Mouse (Mus musculus) kidney, adult 2 months (tissue): ENCODE data around the gene Atrnl1. TPM values are rescaled to one million over a fixed set of nuclear protein-coding genes. Genes with fewer than 3 reads are reported as not detected.
A peak's percentile ranks its signal among the peaks of the same experiment; 100 is the strongest.

Experiments
- DNase-seq: peaks from one replicate; pipeline ENCODE4 v3.0.0; 2021
- H3K27ac ChIP-seq: fragments of 200-500 bp; 2 replicates; pipeline ENCODE4 v1.5.1; 2012; ENCODE audit warnings: low read depth, low read length, control low read depth, inconsistent platforms; ENCODE audit not compliant: insufficient read depth
- H3K27me3 ChIP-seq: fragments of 200-500 bp; replicated peaks from 2 replicates; pipeline ENCODE4 v1.6.1; 2012; ENCODE audit warnings: mild to moderate bottlenecking, moderate library complexity, low read length, inconsistent platforms; ENCODE audit not compliant: control insufficient read depth, insufficient read depth
- H3K36me3 ChIP-seq: fragments of 200-500 bp; 2 replicates; pipeline ENCODE4 v1.6.1; 2012; ENCODE audit warnings: mild to moderate bottlenecking, moderate library complexity, low read length, inconsistent platforms; ENCODE audit not compliant: control insufficient read depth, insufficient read depth
- H3K4me1 ChIP-seq: fragments of 200-500 bp; 2 replicates; pipeline ENCODE4 v1.6.1; 2011; ENCODE audit warnings: low read length; ENCODE audit not compliant: control insufficient read depth, insufficient read depth
- H3K4me3 ChIP-seq: fragments of 200-500 bp; 2 replicates; pipeline ENCODE4 v1.5.1; 2011; ENCODE audit warnings: mild to moderate bottlenecking, low read depth, low read length, control low read depth; ENCODE audit not compliant: insufficient read depth
- CTCF ChIP-seq: fragments of 200-500 bp; conservative IDR thresholded peaks from 2 replicates; pipeline ENCODE4 v1.5.1; 2011; ENCODE audit warnings: low read depth, mild to moderate bottlenecking, control low read depth, low read length, moderate library complexity, mixed read lengths; ENCODE audit not compliant: insufficient read depth, insufficient read length
- POLR2A ChIP-seq: fragments of 200-500 bp; IDR thresholded peaks from one replicate; pipeline ENCODE4 v1.6.1; 2011; ENCODE audit warnings: low read depth, low read length, control low read depth
- WGBS: fragments of 180-500 bp; shearing (Covaris S2); methylation state at CpG from one replicate; pipeline ENCODE4 v1.1.7; 2018; 5-methylcytosine and 5-hydroxymethylcytosine counted together
- polyA plus RNA-seq: library from polyadenylated mRNA; depleted of rRNA; stranded (reverse); fragments of >200 nt; gene quantifications from 2 replicates; pipeline ENCODE4 v1.2.3, GENCODE M21; 2012

The Atrnl1 gene
- polyA plus RNA-seq, 1 experiment: 13.4 TPM

DNA sequence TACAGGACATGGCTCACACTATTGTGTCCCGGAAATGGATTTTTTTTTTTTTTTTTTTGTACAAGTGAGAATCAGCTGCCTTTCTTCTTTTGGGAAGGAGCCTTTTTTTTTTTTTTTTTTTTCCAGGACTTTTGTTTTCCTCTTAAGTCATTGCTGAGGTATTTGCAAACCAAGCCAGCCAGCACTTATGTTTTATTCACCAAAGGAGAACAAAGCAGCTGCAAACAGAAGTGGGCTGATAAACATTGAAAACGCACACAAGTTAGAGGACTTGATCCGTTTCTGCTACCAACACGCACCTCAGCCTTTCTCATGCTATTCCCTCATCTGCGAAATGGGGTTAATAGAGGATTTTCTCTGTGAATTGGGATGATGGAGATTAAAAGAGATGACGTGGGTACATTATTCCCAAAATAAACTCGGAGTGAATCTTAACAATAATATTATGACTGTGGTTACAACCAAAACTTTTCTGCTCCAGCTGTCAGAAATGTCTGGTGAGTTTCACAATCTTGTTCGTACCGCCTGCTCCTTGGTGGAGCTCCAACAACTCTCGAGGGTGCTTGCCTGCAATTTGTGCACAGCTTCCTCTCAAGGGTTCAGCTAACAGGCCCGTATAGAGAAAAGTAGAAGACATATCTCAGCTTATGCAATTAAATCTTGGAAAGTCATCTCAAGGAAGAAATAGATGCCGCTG lies 1.3 kb upstream of the Atrnl1 start:
- no peaks in the 10 kb centered on the region for H3K27me3 ChIP-seq
- WGBS: 22% methylated on average over 12 of the region's 12 CpGs
- H3K4me3 ChIP-seq: peak overlapping the region; percentile 92; the same call in 1 of the 2 replicates
- TF ChIP-seq CTCF (no peak), POLR2A (no peak)
- H3K27ac ChIP-seq: no peak overlapping the region; the same call in 1 of the 2 replicates
- H3K36me3 ChIP-seq: no peaks in the 10 kb centered on the region
- peak; percentile 65 for DNase-seq
- peaks cover 4% of the 10 kb centered on the region; the same call in 1 of the 2 replicates for H3K4me1 ChIP-seq

DNA sequence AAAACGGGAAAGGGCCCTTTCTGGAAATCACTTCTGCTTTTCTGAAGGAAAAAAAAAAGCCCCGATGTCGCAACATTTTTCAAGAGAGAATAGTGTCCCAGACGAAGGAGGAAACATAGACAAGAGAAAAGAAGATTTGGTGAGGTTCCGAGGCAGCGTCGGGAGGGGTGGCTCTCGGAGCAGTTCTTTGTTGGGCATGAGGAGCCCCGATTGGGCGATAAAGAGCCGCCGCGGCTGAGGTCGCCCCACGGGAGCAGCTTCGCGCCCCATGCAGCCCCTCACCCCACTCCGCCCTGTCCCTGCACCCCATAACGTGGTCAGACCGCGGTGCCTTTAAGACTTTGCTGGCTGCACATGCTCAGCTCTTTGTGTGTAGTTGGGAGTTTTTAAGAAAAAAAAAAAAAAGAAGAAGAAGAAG lies 767 bp upstream of the Atrnl1 start:
- Histone ChIP-seq H3K36me3 (no peaks in the 10 kb centered on the region), H3K4me3 (peak overlapping the region; percentile 92), H3K27me3 (no peaks in the 10 kb centered on the region), H3K4me1 (peaks cover 4% of the 10 kb centered on the region; the same call in 1 of the 2 replicates), H3K27ac (peak overlapping the region; percentile 100)
- no peak for TF ChIP-seq POLR2A
- TF ChIP-seq CTCF: no peak
- DNase-seq: no peak
- WGBS: under 1% methylated on average over 21 of the region's 21 CpGs

GRCm38 (mm10) chr19:57611291-57612178 lies 701 bp downstream of the Atrnl1 start:
- DNase-seq: peak; percentile 73
- Histone ChIP-seq H3K36me3 (no peaks in the 10 kb centered on the region), H3K27ac (peak overlapping the region; percentile 36; the same call in 1 of the 2 replicates), H3K27me3 (no peaks in the 10 kb centered on the region), H3K4me1 (peaks cover 4% of the 10 kb centered on the region; the same call in 1 of the 2 replicates), H3K4me3 (peak overlapping the region; percentile 92)
- TF ChIP-seq CTCF (0 out of 2 replicates have a peak, but pooled peaks have one; percentile 13), POLR2A (no peak)
- WGBS: 1% methylated on average over 56 of the region's 57 CpGs

- no peaks in the 10 kb centered on the region for H3K27me3 ChIP-seq
- H3K4me1 ChIP-seq: peaks cover 4% of the 10 kb centered on the region; the same call in 1 of the 2 replicates
- peak overlapping the region; percentile 92 for H3K4me3 ChIP-seq
- no peak for DNase-seq
- TF ChIP-seq POLR2A (no peak), CTCF (no peak)
- WGBS: 14% methylated on average over 2 of the region's 2 CpGs
- H3K36me3 ChIP-seq: no peaks in the 10 kb centered on the region
- H3K27ac ChIP-seq: no peak overlapping the region
Measured at GRCm38 (mm10) chr19:57612179-57612472, 1.3 kb downstream of the Atrnl1 start.

- no peak overlapping the region for H3K27ac ChIP-seq
- TF ChIP-seq POLR2A: no peak
- no peak for TF ChIP-seq CTCF
- H3K36me3 ChIP-seq: no peaks in the 10 kb centered on the region
- no peaks in the 10 kb centered on the region for H3K27me3 ChIP-seq
- peak overlapping the region; percentile 28; the same call in 1 of the 2 replicates for H3K4me3 ChIP-seq
- DNase-seq: peak; percentile 50
- WGBS: 53% methylated on average over 9 of the region's 9 CpGs
- peaks cover 4% of the 10 kb centered on the region; the same call in 1 of the 2 replicates for H3K4me1 ChIP-seq
Measured at GRCm38 (mm10) chr19:57615972-57616621, 5.3 kb downstream of the Atrnl1 start.

DNA sequence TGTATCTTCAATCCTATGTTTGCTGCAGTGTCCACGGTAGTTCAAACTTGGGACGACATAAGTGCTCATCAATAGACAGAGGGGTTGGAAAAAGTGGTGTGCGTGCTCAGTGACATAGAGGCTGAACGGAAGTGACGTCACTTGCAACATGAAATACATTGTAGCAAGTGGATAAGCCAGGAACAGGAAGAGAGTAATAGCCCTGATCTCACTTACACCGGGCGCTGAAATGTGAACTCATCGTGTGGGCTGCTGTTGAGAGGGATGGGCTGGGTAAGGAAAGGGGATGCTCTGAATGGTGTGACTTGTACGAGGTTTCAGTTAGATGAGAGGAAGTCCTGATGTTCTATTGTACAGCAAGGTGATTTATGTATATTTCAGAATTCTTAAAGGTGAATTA lies 8.3 kb downstream of the Atrnl1 start:
- Histone ChIP-seq H3K27ac (no peak overlapping the region), H3K27me3 (no peaks in the 10 kb centered on the region), H3K4me1 (no peaks in the 10 kb centered on the region), H3K4me3 (no peak overlapping the region), H3K36me3 (no peaks in the 10 kb centered on the region)
- DNase-seq: no peak
- no peak for TF ChIP-seq POLR2A
- WGBS: 75% methylated on average over 9 of the region's 9 CpGs

GRCm38 (mm10) chr19:57621814-57622213 lies 11.0 kb downstream of the Atrnl1 start:
- Histone ChIP-seq H3K27me3 (no peaks in the 10 kb centered on the region), H3K4me3 (no peak overlapping the region), H3K27ac (no peak overlapping the region), H3K4me1 (no peaks in the 10 kb centered on the region), H3K36me3 (no peaks in the 10 kb centered on the region)
- TF ChIP-seq CTCF: no peak
- TF ChIP-seq POLR2A: no peak
- DNase-seq: no peak
- 84% methylated on average over 19 of the region's 19 CpGs for WGBS
